Mouse (Mus musculus): Measurements from ENCODE around the gene Ctag2. TPM values are rescaled to one million over a fixed set of nuclear protein-coding genes. Genes with fewer than 3 reads are reported as not detected.

The Ctag2 gene
- polyA plus RNA-seq (2012; rRNA removed) = not detected in 2 replicates

DNA sequence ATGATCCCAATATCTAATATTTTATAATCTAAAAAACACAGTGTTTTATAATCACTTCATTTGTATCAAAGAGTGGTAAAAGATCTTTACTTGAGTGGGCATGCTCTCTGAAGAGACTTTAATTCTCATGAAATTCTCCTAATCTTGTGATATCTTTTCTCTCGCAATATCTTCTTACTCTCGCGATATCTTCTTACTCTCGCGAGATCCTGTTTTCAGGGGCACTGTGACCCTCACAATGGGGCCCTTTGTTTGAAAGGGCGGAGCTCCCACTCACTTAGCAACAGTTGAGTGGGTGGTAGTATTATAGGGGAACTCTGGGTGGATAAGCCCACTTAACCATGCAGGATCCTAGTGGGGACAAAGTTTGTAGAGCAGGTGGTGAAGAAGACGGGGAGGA lies at the start of gene Ctag2:
Gene Ctag2 (plus strand): TSS at position 301 of the 400 bp plus-strand sequence.
- no peak within 1 kb of the TSS for H3K27ac ChIP-seq (ENCODE audit: insufficient read depth, low read depth, low read length)
- no peaks in the 10 kb centered on the region for H3K27me3 ChIP-seq (ENCODE audit: control insufficient read depth, insufficient read depth, low read length)
- H3K4me3 ChIP-seq (ENCODE audit: low read depth, low read length) = no peak within 1 kb of the TSS
- H3K36me3 ChIP-seq (ENCODE audit: control insufficient read depth, insufficient read depth, low read length) = no peaks in the 10 kb centered on the region
- TF ChIP-seq POLR2A (IDR thresholded peaks at IDR 0.05; ENCODE audit: low read depth, low read length) (no peak), CTCF (IDR thresholded peaks at IDR 0.05; ENCODE audit: extremely low read depth, insufficient read length, insufficient replicate concordance, low read depth, low read length) (no peak)
- WGBS = 92% methylated on average over 7 of the region's 7 CpGs
- H3K4me1 ChIP-seq (ENCODE audit: control insufficient read depth, insufficient read depth, insufficient read length, low read length) = no peaks in the 10 kb centered on the region
